Comparison of ENCODE assay signal across 15 mouse cellular contexts in the genomic region with DNA sequence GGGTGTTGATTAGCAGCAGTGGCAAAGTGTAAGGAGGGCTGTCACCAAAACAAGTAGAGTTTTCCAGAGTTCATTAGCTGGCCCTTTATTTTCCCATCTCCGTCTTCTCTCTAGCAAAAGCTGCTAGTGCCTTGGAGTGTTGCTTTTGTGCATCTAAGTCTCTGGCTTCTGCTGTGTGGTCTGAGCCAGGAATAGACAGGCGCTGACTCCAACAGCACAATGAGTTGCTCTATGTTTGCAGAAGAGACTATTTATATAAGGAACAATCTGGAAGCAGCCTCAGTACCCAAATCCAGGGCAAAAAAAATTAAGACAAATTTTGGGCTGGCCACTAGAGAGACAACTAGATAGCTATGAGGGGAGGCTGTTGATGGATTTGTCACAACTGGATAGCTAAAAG. TPM values are rescaled to one million over a fixed set of nuclear protein-coding genes. Genes with fewer than 3 reads are reported as not detected.
DNase-seq lines count a peak whose midpoint lies in the region; TF ChIP-seq lines count a peak whose summit lies in the region.
"Had no signal": no experiment of that assay in that cellular context is flagged by ENCODE, and none has a peak within 500 bp of the region (broad histone marks: within the 10 kb centered on the region; RNA-seq: fewer than 3 reads in every experiment).

No protein-coding gene starts in this region.

- TF ChIP-seq POLR2A in cortical plate, adult 2 months (IDR thresholded peaks at IDR 0.05; ENCODE audit: extremely low read depth, insufficient read depth, low read length) = no peak

- intact Hi-C loops in gastrocnemius, adult 2 months (cut with DNase I) = loop anchor here (5.0 kb wide), 1 partner anchor 39 kb away; no protein-coding TSS in a partner anchor
- intact Hi-C loops in left cerebral cortex, postnatal 36 days (cut with DNase I) = no loop called here

- no peak overlapping the region for H3K4me3 ChIP-seq in gastrocnemius, adult 2 months
- H3K4me3 ChIP-seq in cortical plate, adult 2 months (ENCODE audit: insufficient read depth, low read length) = no peak overlapping the region
- H3K4me3 ChIP-seq: embryonic facial prominence, embryonic 13.5 days; hindbrain, embryonic 15.5 days; liver, embryonic 12.5 days; neural tube, embryonic 15.5 days had no signal

- H3K27ac ChIP-seq in gastrocnemius, adult 2 months = peak overlapping the region; percentile 59
- H3K27ac ChIP-seq in cortical plate, adult 2 months (ENCODE audit: insufficient read depth, low read length) = 0 out of 2 replicates have a peak overlapping the region, but pooled peaks have one; percentile 32
- H3K27ac ChIP-seq: embryonic facial prominence, embryonic 13.5 days; hindbrain, embryonic 15.5 days; liver, embryonic 12.5 days; neural tube, embryonic 15.5 days had no signal

- DNase-seq in gastrocnemius, adult 2 months = no peak
- no peak for DNase-seq in gastrocnemius, postnatal 25 days
- DNase-seq in adipocyte (ENCODE audit: low spot score) = peak; percentile 45
- peak; percentile 45 for DNase-seq in left cerebral cortex, postnatal 36 days (ENCODE audit: low spot score in 2 of 2)
- no peak for DNase-seq in adrenal gland, postnatal 25 days
- DNase-seq in adrenal gland, postnatal 4 days (ENCODE audit: low spot score in 2 of 2) = no peak
- DNase-seq: adrenal gland, adult 2 months; heart, postnatal 10 days; kidney, postnatal 14 days; thymus, adult 18-20 months had no signal

- H3K4me1 ChIP-seq in cortical plate, adult 2 months (ENCODE audit: control insufficient read depth, insufficient read depth, low read length) = peaks cover 2% of the 10 kb centered on the region; the same call in 1 of the 2 replicates
- H3K4me1 ChIP-seq: hindbrain, embryonic 15.5 days; liver, embryonic 12.5 days; neural tube, embryonic 15.5 days had no signal

- no peak for TF ChIP-seq CTCF in gastrocnemius, adult 2 months (IDR thresholded peaks at IDR 0.05)
- no peak for TF ChIP-seq CTCF in cortical plate, adult 2 months (IDR thresholded peaks at IDR 0.05; ENCODE audit: extremely low read depth, insufficient read depth, low read length)

RNA-seq across cellular contexts. Expression of a gene that starts 45.4 kb away (rescaled TPM):
- total RNA-seq in gastrocnemius, adult 2 months (2021) = 10 to 100 TPM; 30.8 to 31.4 TPM
- 10 to 100 TPM; 20.1 to 20.8 TPM for total RNA-seq in gastrocnemius, postnatal 25 days (2021)
- polyA plus RNA-seq in cortical plate, adult 2 months (2012; rRNA removed) = 29.2 and 30.5 TPM in 2 replicates
- total RNA-seq in left cerebral cortex, postnatal 36 days (2021) = 10 to 100 TPM; 68.9 to 77.7 TPM
- total RNA-seq in adrenal gland, postnatal 25 days (2021) = 33.1 and 41.2 TPM in 2 replicates
- 10 to 100 TPM; 36.6 to 36.9 TPM for total RNA-seq in adrenal gland, postnatal 4 days (2021)

Comparison
In these comparisons a context has a peak if more than half of its experiments do, and no peak if none do; other contexts are left out.
1. DNase-seq: peak in adipocyte (single experiment) and left cerebral cortex, postnatal 36 days (2 of 2); none in gastrocnemius, adult 2 months (single experiment), gastrocnemius, postnatal 25 days (single experiment), adrenal gland, postnatal 25 days (single experiment) and adrenal gland, postnatal 4 days (0 of 2).